Mouse (Mus musculus) cortical plate, adult 2 months (tissue): ENCODE results near the gene Dock10. TPM values are rescaled to one million over a fixed set of nuclear protein-coding genes. Genes with fewer than 3 reads are reported as not detected.
A peak's percentile ranks its signal among the peaks of the same experiment; 100 is the strongest.

ENCODE experiments used
- H3K27ac ChIP-seq: fragments of 200-500 bp; 2 replicates; pipeline ENCODE4 v1.5.1; 2012; ENCODE audit warnings: low read length, control low read depth, inconsistent platforms; ENCODE audit not compliant: insufficient read depth
- H3K4me1 ChIP-seq: fragments of 200-500 bp; 2 replicates; pipeline ENCODE4 v1.6.1; 2011; ENCODE audit warnings: low read length; ENCODE audit not compliant: control insufficient read depth, insufficient read depth
- H3K4me3 ChIP-seq: fragments of 200-500 bp; 2 replicates; pipeline ENCODE4 v1.5.1; 2011; ENCODE audit warnings: mild to moderate bottlenecking, low read length, control low read depth; ENCODE audit not compliant: insufficient read depth
- CTCF ChIP-seq: fragments of 200-500 bp; IDR thresholded peaks from 2 replicates; pipeline ENCODE4 v1.5.1; 2011; ENCODE audit warnings: mild to moderate bottlenecking, control low read depth, low read length; ENCODE audit not compliant: insufficient read depth; ENCODE audit errors: extremely low read depth
- POLR2A ChIP-seq: fragments of 200-500 bp; IDR thresholded peaks from 2 replicates; pipeline ENCODE4 v1.6.1; 2011; ENCODE audit warnings: mild to moderate bottlenecking, low read length, control low read depth; ENCODE audit not compliant: insufficient read depth; ENCODE audit errors: extremely low read depth
- polyA plus RNA-seq: library from polyadenylated mRNA; depleted of rRNA; stranded (reverse); fragments of >200 nt; gene quantifications from 2 replicates; pipeline ENCODE4 v1.2.3, GENCODE M21; 2012

Gene Dock10
- polyA plus RNA-seq, 1 experiment: 23.3 TPM

GRCm38 (mm10) chr1:80728183-80728582 lies 30.1 kb downstream of the Dock10 start:
- Histone ChIP-seq H3K4me1 (no peaks in the 10 kb centered on the region), H3K27ac (no peak overlapping the region), H3K4me3 (no peak overlapping the region)
- TF ChIP-seq POLR2A: no peak
- no peak for TF ChIP-seq CTCF

- TF ChIP-seq POLR2A (no peak), CTCF (no peak)
- no peak overlapping the region for H3K4me3 ChIP-seq
- H3K27ac ChIP-seq: no peak overlapping the region
These were observed 30.9 kb downstream of the Dock10 start for GRCm38 (mm10) chr1:80727403-80727802.

GRCm38 (mm10) chr1:80722647-80723046 lies 35.7 kb downstream of the Dock10 start:
- no peak overlapping the region for H3K4me3 ChIP-seq
- H3K27ac ChIP-seq: no peak overlapping the region
- peaks cover 1% of the 10 kb centered on the region; the same call in 1 of the 2 replicates for H3K4me1 ChIP-seq
- TF ChIP-seq POLR2A (no peak), CTCF (peak; percentile 73)

More at GRCm38 (mm10) chr1:80727403-80727802, 30.9 kb downstream of the Dock10 start:
- no peaks in the 10 kb centered on the region for H3K4me1 ChIP-seq

GRCm38 (mm10) chr1:80722001-80722400 lies 36.3 kb downstream of the Dock10 start:
- Histone ChIP-seq H3K4me1 (peaks cover 1% of the 10 kb centered on the region; the same call in 1 of the 2 replicates), H3K27ac (no peak overlapping the region), H3K4me3 (no peak overlapping the region)
- TF ChIP-seq POLR2A: no peak
- TF ChIP-seq CTCF: no peak

GRCm38 (mm10) chr1:80721181-80721580 lies 37.1 kb downstream of the Dock10 start:
- no peak overlapping the region for H3K27ac ChIP-seq
- no peak overlapping the region for H3K4me3 ChIP-seq
- peaks cover 1% of the 10 kb centered on the region; the same call in 1 of the 2 replicates for H3K4me1 ChIP-seq
- TF ChIP-seq POLR2A (no peak), CTCF (no peak)

- Histone ChIP-seq H3K4me3 (no peak overlapping the region), H3K27ac (no peak overlapping the region; the same call in 1 of the 2 replicates), H3K4me1 (peaks cover 1% of the 10 kb centered on the region; the same call in 1 of the 2 replicates)
- TF ChIP-seq CTCF: no peak
- TF ChIP-seq POLR2A: no peak
These were observed 38.2 kb downstream of the Dock10 start for GRCm38 (mm10) chr1:80720146-80720545.

GRCm38 (mm10) chr1:80719436-80719835 lies 38.9 kb downstream of the Dock10 start:
- H3K4me1 ChIP-seq: peaks cover 1% of the 10 kb centered on the region; the same call in 1 of the 2 replicates
- no peak overlapping the region for H3K4me3 ChIP-seq
- TF ChIP-seq POLR2A (no peak), CTCF (no peak)
- H3K27ac ChIP-seq: no peak overlapping the region

GRCm38 (mm10) chr1:80718666-80719065 lies 39.7 kb downstream of the Dock10 start:
- TF ChIP-seq CTCF (no peak), POLR2A (no peak)
- Histone ChIP-seq H3K4me3 (no peak overlapping the region), H3K4me1 (peaks cover 1% of the 10 kb centered on the region; the same call in 1 of the 2 replicates), H3K27ac (no peak overlapping the region)

GRCm38 (mm10) chr1:80715917-80716316 lies 42.4 kb downstream of the Dock10 start:
- Histone ChIP-seq H3K27ac (no peak overlapping the region), H3K4me3 (no peak overlapping the region), H3K4me1 (no peaks in the 10 kb centered on the region)
- TF ChIP-seq CTCF (no peak), POLR2A (no peak)

- H3K4me3 ChIP-seq: no peak overlapping the region
- TF ChIP-seq CTCF: no peak
- TF ChIP-seq POLR2A: no peak
- H3K27ac ChIP-seq: no peak overlapping the region
- no peaks in the 10 kb centered on the region for H3K4me1 ChIP-seq
These were observed 44.4 kb downstream of the Dock10 start for GRCm38 (mm10) chr1:80713920-80714319.
